Mouse (Mus musculus) layer of hippocampus, adult 8-10 months (tissue): ENCODE results near the gene Amy2a3. TPM values are rescaled to one million over a fixed set of nuclear protein-coding genes. Genes with fewer than 3 reads are reported as not detected.
"Not testable (repeated sequence)": the region's sequence is repeated elsewhere in the genome, so short reads cannot be mapped to it uniquely, and the experiment has no call there.

Source experiments
- DNase-seq, 2 experiments: peaks; one replicate each; pipeline ENCODE4 v3.0.0; 2022; ENCODE audit warnings: low spot score in 2 of 2
- total RNA-seq, 4 experiments: library from RNA; stranded (reverse); gene quantifications; 2 replicates each; pipeline ENCODE4 v1.2.4; 2022

Gene Amy2a3
- total RNA-seq, result under 1 TPM in 1 of 4 experiments, not detected in 3; 0.10 TPM

GRCm38 (mm10) chr3:113323952-113324351 lies at the start of gene Amy2a3:
Gene Amy2a3, minus strand, starts transcription at chr3:113324052.
- DNase-seq, result not testable (repeated sequence)

- DNase-seq, result not testable (repeated sequence)
Observed at GRCm38 (mm10) chr3:113356558-113356957, 32.7 kb upstream of the Amy2a3 start, which contains the start of gene Amy2a2. Gene Amy2a2, minus strand, starts transcription at chr3:113356658.

- not testable (repeated sequence) for DNase-seq
Observed at GRCm38 (mm10) chr3:113345484-113345883, 21.6 kb upstream of the Amy2a3 start.

- DNase-seq, result not testable (repeated sequence)
Observed at GRCm38 (mm10) chr3:113312937-113313336, 10.9 kb downstream of the Amy2a3 start.

- DNase-seq, result not testable (repeated sequence)
Observed at GRCm38 (mm10) chr3:113291349-113291748, 32.5 kb downstream of the Amy2a3 start, which contains the start of gene Amy2a4. Gene Amy2a4, minus strand, starts transcription at chr3:113291449.

GRCm38 (mm10) chr3:113280285-113280684 lies 43.6 kb downstream of the Amy2a3 start:
- not testable (repeated sequence) for DNase-seq

GRCm38 (mm10) chr3:113279586-113279985 lies 44.3 kb downstream of the Amy2a3 start:
- DNase-seq, result not testable (repeated sequence)

Other genes with a start within 250 kb of the Amy2a3 start
- gene Amy2a5, start 65.2 kb downstream of the Amy2a3 start, total RNA-seq, result under 1 TPM in 2 of 4 experiments, not detected in 2; 0.16 to 0.27 TPM
- under 1 TPM in 1 of 4 experiments, not detected in 3; 0.10 TPM for gene Amy2a4, start 32.6 kb downstream of the Amy2a3 start, total RNA-seq
- gene Amy2a2, start 32.6 kb upstream of the Amy2a3 start, total RNA-seq, result under 1 TPM in 1 of 4 experiments, not detected in 3; 0.10 TPM
- not detected for gene Amy2a1, start 208.4 kb upstream of the Amy2a3 start, total RNA-seq